Mouse (Mus musculus) cerebellum, postnatal 4 days (tissue): ENCODE results near the gene Kbtbd12.

Experiments used
- DNase-seq, 2 experiments: peaks; one replicate each; pipeline ENCODE4 v3.0.0; 2022; ENCODE audit warnings: low spot score in 2 of 2, mixed read lengths in 1 of 2

Kbtbd12 gene

DNA sequence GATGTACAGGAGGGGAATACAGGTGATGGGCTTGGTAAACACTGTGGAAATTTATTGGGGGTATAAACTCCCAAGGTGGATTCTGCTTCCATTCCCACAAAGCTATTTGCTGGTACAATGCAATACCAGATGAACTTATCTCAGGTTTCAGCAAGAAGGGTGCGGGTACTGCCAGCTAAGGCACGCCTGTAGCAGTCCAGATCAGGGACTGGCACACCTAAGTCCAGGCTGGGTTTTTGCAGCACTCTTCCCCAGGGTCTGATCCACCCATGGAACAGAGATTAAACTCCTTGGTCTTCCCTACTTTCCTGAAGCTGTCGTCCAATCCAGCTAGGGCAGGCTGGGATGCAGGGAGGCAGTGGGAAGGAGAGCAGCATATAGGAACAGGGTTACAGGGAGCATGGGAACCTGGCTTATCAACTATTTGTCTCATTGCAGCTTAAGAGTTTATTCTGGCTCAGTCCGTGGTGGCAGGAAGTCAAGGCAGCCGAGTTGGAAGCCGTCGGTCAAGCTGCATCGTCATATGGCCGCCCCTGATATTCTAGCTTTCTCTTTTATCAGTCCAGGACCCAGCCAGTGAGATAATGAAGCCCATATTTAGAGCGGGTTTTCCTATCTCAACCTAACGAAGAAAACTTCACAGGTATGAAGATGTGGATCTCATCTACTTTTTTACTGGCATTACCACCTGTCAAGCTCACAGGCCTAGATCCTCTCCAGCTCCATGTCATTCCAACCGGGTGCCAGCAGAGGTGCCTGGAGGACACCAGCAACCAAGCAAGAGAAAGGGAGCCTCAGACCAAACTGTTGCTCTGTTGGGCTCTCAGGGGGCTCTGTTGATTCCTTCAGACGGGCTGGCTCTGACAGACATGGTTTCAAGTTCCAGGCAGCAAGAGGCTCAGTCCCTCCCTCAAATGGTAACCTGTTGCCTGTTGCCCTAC, 135.4 kb downstream of the Kbtbd12 start:
- no peak for DNase-seq

GRCm38 (mm10) chr6:88500405-88500767, 137.4 kb downstream of the Kbtbd12 start:
- DNase-seq = no peak

DNA sequence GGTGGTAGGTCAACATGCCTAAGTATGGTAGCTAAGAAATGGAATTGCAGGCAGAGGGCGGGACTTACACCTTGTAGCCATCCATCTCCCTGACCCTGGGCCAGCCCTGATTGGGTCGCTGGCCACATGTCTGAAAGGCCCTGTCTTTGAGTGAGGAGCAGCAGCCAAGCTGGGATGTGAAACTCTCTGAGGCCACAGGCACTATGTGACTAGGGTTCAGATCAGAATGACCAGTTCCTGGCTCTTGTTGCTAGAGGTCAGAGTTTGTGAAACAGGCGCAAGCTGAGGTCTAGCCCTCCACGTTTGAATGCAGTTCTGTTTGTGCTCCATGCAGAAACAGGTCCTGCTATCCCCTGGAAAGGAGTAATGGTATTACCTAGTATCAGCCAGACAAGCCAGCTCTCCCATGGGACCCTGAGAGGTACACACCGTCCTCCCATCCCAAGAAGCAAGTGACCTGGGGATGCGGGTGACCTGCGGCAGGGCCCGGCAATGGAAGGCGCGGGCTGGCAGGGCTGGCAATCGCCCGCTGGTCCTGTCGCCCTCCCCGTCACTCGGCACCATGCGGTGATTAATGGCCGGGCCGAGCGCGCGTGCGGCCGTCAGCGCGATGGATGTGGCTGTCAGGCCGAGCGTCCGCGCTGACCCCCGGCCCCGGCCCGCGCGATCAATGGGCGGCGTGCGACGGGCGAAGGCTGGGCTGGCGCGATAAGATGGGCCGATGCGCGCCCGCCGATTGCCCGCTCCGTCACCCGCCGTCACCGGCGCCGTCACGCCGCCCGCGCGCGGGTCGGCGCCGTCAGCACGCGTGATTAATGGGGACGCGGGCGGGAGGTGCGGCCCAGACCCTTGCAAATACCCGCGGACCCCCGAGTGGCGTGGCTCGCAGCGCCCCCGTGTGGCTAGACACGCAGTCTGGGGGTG, 138.0 kb downstream of the Kbtbd12 start:
- peak; percentile 76 to 86 for DNase-seq
